Mouse (Mus musculus) lung, postnatal 4 days (tissue): ENCODE data around the gene Phf23.
A peak's percentile ranks its signal among the peaks of the same experiment; 100 is the strongest.
"Not testable (repeated sequence)": the region's sequence is repeated elsewhere in the genome, so short reads cannot be mapped to it uniquely, and the experiment has no call there.

ENCODE experiments used
- DNase-seq, 2 experiments: peaks; one replicate each; pipeline ENCODE4 v3.0.0; 2021

Gene Phf23

GRCm38 (mm10) chr11:69995391-69995960, at the start of gene Phf23:
Gene Phf23, plus strand, starts transcription at chr11:69995777.
- DNase-seq: peak; percentile 98 to 99

- no peak for DNase-seq
Observed at GRCm38 (mm10) chr11:69945997-69946891, 49.3 kb upstream of the Phf23 start.

GRCm38 (mm10) chr11:69947337-69948065, 48.1 kb upstream of the Phf23 start:
- peak in 1 of 2 experiments; percentile 35 for DNase-seq

- DNase-seq: peak; percentile 94 to 95
Observed at GRCm38 (mm10) chr11:69948066-69948762, 47.4 kb upstream of the Phf23 start, which contains the start of gene Slc2a4. Gene Slc2a4, minus strand, starts transcription at chr11:69948188.

- DNase-seq: peak; percentile 86 to 91
Observed at GRCm38 (mm10) chr11:69948763-69949150, 46.8 kb upstream of the Phf23 start.

GRCm38 (mm10) chr11:69950807-69951459, 44.6 kb upstream of the Phf23 start:
- DNase-seq: no peak

- no peak for DNase-seq
Observed at GRCm38 (mm10) chr11:69952274-69952673, 43.3 kb upstream of the Phf23 start.

GRCm38 (mm10) chr11:69953267-69953915, 42.2 kb upstream of the Phf23 start:
- DNase-seq: no peak

- not testable (repeated sequence) for DNase-seq
Observed at GRCm38 (mm10) chr11:69955618-69956017, 40.0 kb upstream of the Phf23 start.

- no peak for DNase-seq
Observed at GRCm38 (mm10) chr11:69956218-69956617, 39.4 kb upstream of the Phf23 start.

GRCm38 (mm10) chr11:69960616-69961015, 35.0 kb upstream of the Phf23 start:
- no peak for DNase-seq

GRCm38 (mm10) chr11:69961841-69962240, 33.7 kb upstream of the Phf23 start:
- no peak for DNase-seq

- DNase-seq: no peak
Observed at GRCm38 (mm10) chr11:69964650-69965270, 30.8 kb upstream of the Phf23 start, which contains the start of gene Cldn7. Gene Cldn7, plus strand, starts transcription at chr11:69964779.

- peak; percentile 83 to 91 for DNase-seq
Observed at GRCm38 (mm10) chr11:69965271-69966005, 30.1 kb upstream of the Phf23 start.

GRCm38 (mm10) chr11:69966006-69966859, 29.3 kb upstream of the Phf23 start:
- DNase-seq: peak; percentile 66 to 75

GRCm38 (mm10) chr11:69966860-69967517, 28.6 kb upstream of the Phf23 start:
- no peak for DNase-seq

GRCm38 (mm10) chr11:69968793-69969192, 26.8 kb upstream of the Phf23 start:
- no peak for DNase-seq

GRCm38 (mm10) chr11:69970222-69970621, 25.4 kb upstream of the Phf23 start:
- no peak for DNase-seq

- no peak for DNase-seq
Observed at GRCm38 (mm10) chr11:69970775-69971174, 24.8 kb upstream of the Phf23 start.
